Mouse (Mus musculus): ENCODE results near the gene Kif16b.

DNA sequence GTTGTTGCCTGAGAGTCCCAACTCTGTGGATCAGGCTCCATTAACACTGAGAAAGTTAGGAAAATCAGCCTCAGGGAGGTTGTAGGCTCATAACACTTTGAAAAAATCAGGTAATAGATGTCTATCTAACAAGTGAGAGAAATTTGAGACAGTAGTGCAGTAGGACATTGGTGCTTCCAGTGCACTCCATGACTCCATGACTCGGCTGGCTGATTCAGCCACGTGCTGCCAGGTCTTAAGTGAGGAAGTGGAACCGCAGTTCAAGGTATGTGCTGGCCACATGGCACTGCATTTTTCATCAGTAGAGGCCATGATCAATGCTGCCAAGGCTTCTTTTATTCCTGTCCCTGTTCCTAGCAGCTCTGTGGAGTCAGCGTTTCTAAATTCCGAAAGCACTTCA lies 315.5 kb downstream of the Kif16b start:
- no peak for TF ChIP-seq MAZ (IDR thresholded peaks at IDR 0.05; ENCODE audit: low read depth, low read length)
- no peak for TF ChIP-seq POLR2A (IDR thresholded peaks at IDR 0.05; ENCODE audit: control insufficient read depth in 1 of 2, insufficient read depth in 1 of 2, low read depth in 1 of 2, low read length in 2 of 2, poor library complexity in 1 of 2)
- no peak for TF ChIP-seq EP300 (IDR thresholded peaks at IDR 0.05; ENCODE audit: low read depth in 1 of 2, low read length in 2 of 2)
